In the genomic region with DNA sequence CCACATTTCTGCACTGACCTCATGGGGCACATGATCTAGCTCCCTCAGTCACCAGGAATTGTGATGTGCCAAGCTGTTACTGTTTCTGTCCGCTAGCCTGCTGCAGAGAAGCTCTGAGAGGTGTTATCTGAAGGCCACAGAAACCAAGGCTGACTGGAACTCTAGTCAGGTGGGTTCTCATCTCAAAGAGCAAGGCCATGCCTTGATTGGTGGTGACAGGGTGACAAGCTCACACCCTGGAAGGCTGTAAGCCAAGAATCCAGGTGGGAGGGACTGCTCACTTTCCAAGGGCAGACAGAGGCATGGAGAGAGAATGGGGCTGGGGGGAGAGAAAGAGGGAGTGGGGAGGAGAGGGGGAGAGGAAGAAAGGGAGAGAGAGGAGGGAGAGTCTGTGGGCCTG, we compare ENCODE assay signal across 18 mouse cellular contexts. TPM values are rescaled to one million over a fixed set of nuclear protein-coding genes. Genes with fewer than 3 reads are reported as not detected.
A peak's percentile ranks its signal among the peaks of the same experiment; 100 is the strongest.
DNase-seq lines count a peak whose midpoint lies in the region; ATAC-seq lines count a peak whose summit lies in the region.
"Had no signal": no experiment of that assay in that cellular context is flagged by ENCODE, and none has a peak within 500 bp of the region (broad histone marks: within the 10 kb centered on the region; RNA-seq: fewer than 3 reads in every experiment).

No protein-coding gene starts in this region.

- 26% methylated on average over 1 of the region's 1 CpGs for WGBS in heart, embryonic 12.5 days

- peaks cover 20% of the 10 kb centered on the region for H3K4me1 ChIP-seq in heart, embryonic 12.5 days (replicated peaks)
- H3K4me1 ChIP-seq: limb, embryonic 10.5 days; liver, embryonic 12.5 days had no signal

- H3K9me3 ChIP-seq in heart, embryonic 12.5 days (replicated peaks), result no peaks in the 10 kb centered on the region
- H3K9me3 ChIP-seq: limb, embryonic 10.5 days; liver, embryonic 12.5 days had no signal

- H3K27ac ChIP-seq in heart, embryonic 12.5 days (ENCODE audit: poor library complexity, severe bottlenecking), result peak overlapping the region; percentile 74
- H3K27ac ChIP-seq: hindbrain, embryonic 14.5 days; limb, embryonic 10.5 days; liver, embryonic 12.5 days had no signal

- peaks cover 37% of the 10 kb centered on the region for H3K36me3 ChIP-seq in heart, embryonic 12.5 days

- peak; percentile 94 for DNase-seq in heart, adult 11 months
- no peak for DNase-seq in heart, postnatal 25 days (ENCODE audit: low spot score)
- DNase-seq in fibroblast of lung, adult 2 months (ENCODE audit: low read depth), result peak; percentile 29
- peak; percentile 48 for DNase-seq in heart, postnatal 4 days
- no peak for DNase-seq in T-cell, adult 2 months (ENCODE audit: low spot score)
- no peak for DNase-seq in retina, postnatal 1 day
- DNase-seq: cerebellum, adult 8-10 months; kidney, postnatal 4 days; layer of hippocampus, adult 9-11 months; lung, adult 2 months; lung, postnatal 36 days; thymus, postnatal 4 days had no signal

- H3K4me2 ChIP-seq in heart, embryonic 12.5 days, result no peak overlapping the region
- H3K4me2 ChIP-seq: hindbrain, embryonic 14.5 days; liver, embryonic 12.5 days had no signal

- no peak overlapping the region for H3K4me3 ChIP-seq in heart, embryonic 12.5 days
- H3K4me3 ChIP-seq: limb, embryonic 10.5 days; liver, embryonic 12.5 days had no signal

- intact Hi-C loops in heart, postnatal 25 days (cut with DNase I), result no loop called here

- ATAC-seq in heart, embryonic 12.5 days (ENCODE audit: insufficient number of reproducible peaks, low FRiP score), result peak; percentile 76
- ATAC-seq: liver, embryonic 12.5 days had no signal

- H3K27me3 ChIP-seq in heart, embryonic 12.5 days (replicated peaks), result no peaks in the 10 kb centered on the region
- H3K27me3 ChIP-seq: liver, embryonic 12.5 days had no signal

- H3K9ac ChIP-seq in heart, embryonic 12.5 days, result no peak overlapping the region
- H3K9ac ChIP-seq: hindbrain, embryonic 14.5 days; liver, embryonic 12.5 days had no signal

RNA-seq across cellular contexts. Expression of a gene that starts 51.6 kb away (rescaled TPM):
- 1 to 10 TPM; 5.7 to 7.0 TPM for total RNA-seq in heart, postnatal 25 days (2021)
- polyA plus RNA-seq in heart, embryonic 12.5 days (2016; fragmentation: Nextera tagmentation; extraction: Ambion mirVana), result 31.6 and 32.9 TPM in 2 replicates
- total RNA-seq in heart, postnatal 4 days (2021), result 10 to 100 TPM; 12.4 to 13.2 TPM
- total RNA-seq: CH12.LX, MEL had no signal

Comparison
In these comparisons a context has a peak if more than half of its experiments do, and no peak if none do; other contexts are left out.
1. DNase-seq: peak in heart, adult 11 months (single experiment), fibroblast of lung, adult 2 months (single experiment) and heart, postnatal 4 days (single experiment); none in heart, postnatal 25 days (single experiment), T-cell, adult 2 months (single experiment) and retina, postnatal 1 day (single experiment).